Mouse (Mus musculus) right cerebral cortex, adult 2 months (tissue): Measurements from ENCODE around the gene Zic2.

Experiments
- DNase-seq, 2 experiments: peaks; one replicate each; pipeline ENCODE4 v3.0.0; 2021 to 2022; ENCODE audit warnings: low spot score in 2 of 2

The Zic2 gene

GRCm38 (mm10) chr14:122476822-122477215 is 1.6 kb downstream of the Zic2 start:
- DNase-seq, result no peak

- DNase-seq, result no peak
These were observed 2.0 kb downstream of the Zic2 start for GRCm38 (mm10) chr14:122477261-122477671.

GRCm38 (mm10) chr14:122477971-122478573 is 2.8 kb downstream of the Zic2 start:
- no peak for DNase-seq

GRCm38 (mm10) chr14:122478574-122479011 is 3.4 kb downstream of the Zic2 start:
- no peak for DNase-seq

GRCm38 (mm10) chr14:122479461-122480109 is 4.3 kb downstream of the Zic2 start:
- no peak for DNase-seq

- DNase-seq, result no peak
These were observed 5.1 kb downstream of the Zic2 start for GRCm38 (mm10) chr14:122480355-122480754.

GRCm38 (mm10) chr14:122481181-122481580 is 5.9 kb downstream of the Zic2 start:
- DNase-seq, result no peak

GRCm38 (mm10) chr14:122482081-122483023 is 7.1 kb downstream of the Zic2 start:
- DNase-seq, result no peak

- no peak for DNase-seq
These were observed 7.8 kb downstream of the Zic2 start for GRCm38 (mm10) chr14:122483024-122483385.

GRCm38 (mm10) chr14:122483556-122484421 is 8.6 kb downstream of the Zic2 start:
- no peak for DNase-seq

GRCm38 (mm10) chr14:122484458-122484843 is 9.2 kb downstream of the Zic2 start:
- no peak for DNase-seq

GRCm38 (mm10) chr14:122484844-122485551 is 9.8 kb downstream of the Zic2 start:
- no peak for DNase-seq

GRCm38 (mm10) chr14:122485635-122486181 is 10.5 kb downstream of the Zic2 start:
- no peak for DNase-seq

- no peak for DNase-seq
These were observed 11.4 kb downstream of the Zic2 start for GRCm38 (mm10) chr14:122486611-122487010.

- DNase-seq, result no peak
These were observed 12.1 kb downstream of the Zic2 start for GRCm38 (mm10) chr14:122487366-122487765.

GRCm38 (mm10) chr14:122489041-122489440 is 13.8 kb downstream of the Zic2 start:
- DNase-seq, result no peak

GRCm38 (mm10) chr14:122489686-122490414 is 14.6 kb downstream of the Zic2 start:
- DNase-seq, result no peak

- DNase-seq, result no peak
These were observed 15.4 kb downstream of the Zic2 start, which contains the start of gene Gm10837 for GRCm38 (mm10) chr14:122490441-122491328. Gm10837 (plus strand) TSS chr14:122490586.

- DNase-seq, result no peak
These were observed 16.3 kb downstream of the Zic2 start for GRCm38 (mm10) chr14:122491521-122491920.
